Mouse (Mus musculus): Measurements from ENCODE around the gene Slc8a1.

GRCm38 (mm10) chr17:81546012-81546411 lies 192.2 kb downstream of the Slc8a1 start:
- TF ChIP-seq MAFK (IDR thresholded peaks at IDR 0.05; ENCODE audit: insufficient read depth, low read depth, low read length) (no peak), CHD2 (IDR thresholded peaks at IDR 0.05; ENCODE audit: low read depth, low read length) (no peak)

Measured in ES-E14 (cell line).